Mouse (Mus musculus): ENCODE results near the gene Lypd3.

Gene Lypd3

GRCm38 (mm10) chr7:24636264-24636663, at the start of gene Lypd3:
TSS of gene Lypd3 (plus strand) at chr7:24636550.
- DNase-seq (ENCODE audit: low spot score) = no peak

- DNase-seq (ENCODE audit: low spot score) = no peak
Measured at GRCm38 (mm10) chr7:24586828-24587227, 49.5 kb upstream of the Lypd3 start.

- peak; percentile 76 for DNase-seq (ENCODE audit: low spot score)
Measured at GRCm38 (mm10) chr7:24587330-24588105, 48.8 kb upstream of the Lypd3 start, which contains the start of the genes Ethe1 and Zfp575. TSS of gene Ethe1 (plus strand) at chr7:24587543. TSS of gene Zfp575 (minus strand) at chr7:24587641.

- no peak for DNase-seq (ENCODE audit: low spot score)
Measured at GRCm38 (mm10) chr7:24588336-24588735, 48.0 kb upstream of the Lypd3 start.

GRCm38 (mm10) chr7:24591735-24592134, 44.6 kb upstream of the Lypd3 start:
- no peak for DNase-seq (ENCODE audit: low spot score)

GRCm38 (mm10) chr7:24592163-24592562, 44.2 kb upstream of the Lypd3 start:
- DNase-seq (ENCODE audit: low spot score) = no peak

- DNase-seq (ENCODE audit: low spot score) = no peak
Measured at GRCm38 (mm10) chr7:24592781-24593180, 43.6 kb upstream of the Lypd3 start.

GRCm38 (mm10) chr7:24593621-24594308, 42.6 kb upstream of the Lypd3 start:
- peak; percentile 69 for DNase-seq (ENCODE audit: low spot score)

GRCm38 (mm10) chr7:24594309-24594803, 42.0 kb upstream of the Lypd3 start:
- DNase-seq (ENCODE audit: low spot score) = no peak

GRCm38 (mm10) chr7:24595464-24595863, 40.9 kb upstream of the Lypd3 start:
- no peak for DNase-seq (ENCODE audit: low spot score)

GRCm38 (mm10) chr7:24598121-24598520, 38.2 kb upstream of the Lypd3 start:
- DNase-seq (ENCODE audit: low spot score) = no peak

- no peak for DNase-seq (ENCODE audit: low spot score)
Measured at GRCm38 (mm10) chr7:24599211-24600067, 36.9 kb upstream of the Lypd3 start.

GRCm38 (mm10) chr7:24600941-24601597, 35.3 kb upstream of the Lypd3 start:
- DNase-seq (ENCODE audit: low spot score) = peak; percentile 97

GRCm38 (mm10) chr7:24605561-24605960, 30.8 kb upstream of the Lypd3 start:
- DNase-seq (ENCODE audit: low spot score) = no peak

GRCm38 (mm10) chr7:24606046-24606445, 30.3 kb upstream of the Lypd3 start:
- DNase-seq (ENCODE audit: low spot score) = no peak

GRCm38 (mm10) chr7:24608017-24608416, 28.3 kb upstream of the Lypd3 start:
- DNase-seq (ENCODE audit: low spot score) = peak; percentile 53

- DNase-seq (ENCODE audit: low spot score) = no peak
Measured at GRCm38 (mm10) chr7:24608561-24608960, 27.8 kb upstream of the Lypd3 start.

GRCm38 (mm10) chr7:24610144-24610878, 26.0 kb upstream of the Lypd3 start, which contains the start of gene Phldb3:
TSS of gene Phldb3 (plus strand) at chr7:24610763.
- DNase-seq (ENCODE audit: low spot score) = no peak

- peak; percentile 74 for DNase-seq (ENCODE audit: low spot score)
Measured at GRCm38 (mm10) chr7:24610879-24611494, 25.4 kb upstream of the Lypd3 start.

- DNase-seq (ENCODE audit: low spot score) = no peak
Measured at GRCm38 (mm10) chr7:24611709-24612108, 24.6 kb upstream of the Lypd3 start.
